Mouse (Mus musculus): ENCODE results near the gene Ciz1. TPM values are rescaled to one million over a fixed set of nuclear protein-coding genes. Genes with fewer than 3 reads are reported as not detected.

Ciz1 gene
- 21.7 TPM for polyA plus RNA-seq (2014; fragmentation: Illumina TruSeq; extraction: RNeasy Lipid Tissue Mini Kit (QIAGEN cat#74804); ENCODE audit: insufficient read depth, low read depth, low replicate concordance)

GRCm38 (mm10) chr2:32352151-32353006 is at the start of gene Ciz1:
Gene Ciz1 (plus strand): TSS chr2:32352327.

GRCm38 (mm10) chr2:32353007-32353542 is 948 bp downstream of the Ciz1 start, which contains the start of gene Dnm1:
Gene Dnm1 (minus strand): TSS chr2:32353338.

GRCm38 (mm10) chr2:32381775-32382223 is 29.7 kb downstream of the Ciz1 start, which contains the start of gene 1110008P14Rik:
Gene 1110008P14Rik (minus strand): TSS chr2:32381938.

GRCm38 (mm10) chr2:32387706-32388490 is 35.8 kb downstream of the Ciz1 start, which contains the start of gene Lcn2:
Gene Lcn2 (minus strand): TSS chr2:32388252.

GRCm38 (mm10) chr2:32395484-32395945 is 43.4 kb downstream of the Ciz1 start, which contains the start of gene Ptges2:
Gene Ptges2 (plus strand): TSS chr2:32395896.

Other genes starting within 250 kb of the Ciz1 start
- 20.5 TPM for gene Prrc2b, start 201.2 kb upstream of the Ciz1 start, polyA plus RNA-seq (2014; fragmentation: Illumina TruSeq; extraction: RNeasy Lipid Tissue Mini Kit (QIAGEN cat#74804); ENCODE audit: insufficient read depth, low read depth, low replicate concordance)
- 5.7 TPM for gene Pomt1, start 115.7 kb upstream of the Ciz1 start, polyA plus RNA-seq (2014; fragmentation: Illumina TruSeq; extraction: RNeasy Lipid Tissue Mini Kit (QIAGEN cat#74804); ENCODE audit: insufficient read depth, low read depth, low replicate concordance)
- 37.9 TPM for gene Uck1, start 92.2 kb upstream of the Ciz1 start, polyA plus RNA-seq (2014; fragmentation: Illumina TruSeq; extraction: RNeasy Lipid Tissue Mini Kit (QIAGEN cat#74804); ENCODE audit: insufficient read depth, low read depth, low replicate concordance)
- gene Golga2, start 64.9 kb upstream of the Ciz1 start, polyA plus RNA-seq (2014; fragmentation: Illumina TruSeq; extraction: RNeasy Lipid Tissue Mini Kit (QIAGEN cat#74804); ENCODE audit: insufficient read depth, low read depth, low replicate concordance): 22.7 TPM
- gene Swi5, start 64.3 kb upstream of the Ciz1 start, polyA plus RNA-seq (2014; fragmentation: Illumina TruSeq; extraction: RNeasy Lipid Tissue Mini Kit (QIAGEN cat#74804); ENCODE audit: insufficient read depth, low read depth, low replicate concordance): 323 TPM
- gene Dnm1, start 1.0 kb downstream of the Ciz1 start, polyA plus RNA-seq (2014; fragmentation: Illumina TruSeq; extraction: RNeasy Lipid Tissue Mini Kit (QIAGEN cat#74804); ENCODE audit: insufficient read depth, low read depth, low replicate concordance): 7.7 TPM
- 71.0 TPM for gene 1110008P14Rik, start 29.6 kb downstream of the Ciz1 start, polyA plus RNA-seq (2014; fragmentation: Illumina TruSeq; extraction: RNeasy Lipid Tissue Mini Kit (QIAGEN cat#74804); ENCODE audit: insufficient read depth, low read depth, low replicate concordance)
- 253 TPM for gene Lcn2, start 35.9 kb downstream of the Ciz1 start, polyA plus RNA-seq (2014; fragmentation: Illumina TruSeq; extraction: RNeasy Lipid Tissue Mini Kit (QIAGEN cat#74804); ENCODE audit: insufficient read depth, low read depth, low replicate concordance)
- 17.7 TPM for gene Ptges2, start 43.6 kb downstream of the Ciz1 start, polyA plus RNA-seq (2014; fragmentation: Illumina TruSeq; extraction: RNeasy Lipid Tissue Mini Kit (QIAGEN cat#74804); ENCODE audit: insufficient read depth, low read depth, low replicate concordance)
- 1.9 TPM for gene Naif1, start 98.1 kb downstream of the Ciz1 start, polyA plus RNA-seq (2014; fragmentation: Illumina TruSeq; extraction: RNeasy Lipid Tissue Mini Kit (QIAGEN cat#74804); ENCODE audit: insufficient read depth, low read depth, low replicate concordance)
- 16.3 TPM for gene Slc25a25, start 99.1 kb downstream of the Ciz1 start, polyA plus RNA-seq (2014; fragmentation: Illumina TruSeq; extraction: RNeasy Lipid Tissue Mini Kit (QIAGEN cat#74804); ENCODE audit: insufficient read depth, low read depth, low replicate concordance)
- 10.6 TPM for gene Fam102a, start 183.0 kb downstream of the Ciz1 start, polyA plus RNA-seq (2014; fragmentation: Illumina TruSeq; extraction: RNeasy Lipid Tissue Mini Kit (QIAGEN cat#74804); ENCODE audit: insufficient read depth, low read depth, low replicate concordance)
- gene Dpm2, start 218.5 kb downstream of the Ciz1 start, polyA plus RNA-seq (2014; fragmentation: Illumina TruSeq; extraction: RNeasy Lipid Tissue Mini Kit (QIAGEN cat#74804); ENCODE audit: insufficient read depth, low read depth, low replicate concordance): 67.1 TPM
- not detected for gene Pip5kl1, start 222.5 kb downstream of the Ciz1 start, polyA plus RNA-seq (2014; fragmentation: Illumina TruSeq; extraction: RNeasy Lipid Tissue Mini Kit (QIAGEN cat#74804); ENCODE audit: insufficient read depth, low read depth, low replicate concordance)
- gene 9430097D07Rik, start 223.4 kb downstream of the Ciz1 start, polyA plus RNA-seq (2014; fragmentation: Illumina TruSeq; extraction: RNeasy Lipid Tissue Mini Kit (QIAGEN cat#74804); ENCODE audit: insufficient read depth, low read depth, low replicate concordance): not detected
- 13.3 TPM for gene St6galnac4, start 234.8 kb downstream of the Ciz1 start, polyA plus RNA-seq (2014; fragmentation: Illumina TruSeq; extraction: RNeasy Lipid Tissue Mini Kit (QIAGEN cat#74804); ENCODE audit: insufficient read depth, low read depth, low replicate concordance)
- gene St6galnac6, start 247.4 kb downstream of the Ciz1 start, polyA plus RNA-seq (2014; fragmentation: Illumina TruSeq; extraction: RNeasy Lipid Tissue Mini Kit (QIAGEN cat#74804); ENCODE audit: insufficient read depth, low read depth, low replicate concordance): 21.6 TPM